Mouse (Mus musculus) stomach, postnatal 0 days (tissue): ENCODE data around the gene Naaa. TPM values are rescaled to one million over a fixed set of nuclear protein-coding genes. Genes with fewer than 3 reads are reported as not detected.

Experiments
- ATAC-seq: fragments of 200-750 bp; cut with Nextera tagmentation; 2 replicates; pipeline ENCODE4 v1.8.0; 2017; ENCODE audit not compliant: low FRiP score, low TSS enrichment
- DNase-seq: peaks from one replicate; pipeline ENCODE4 v3.0.0-alpha.2; 2016; ENCODE audit warnings: low spot score
- H3K27ac ChIP-seq: fragments of 300-500 bp; sonication (generic); replicated peaks from 2 replicates; pipeline ENCODE4 v1.5.1; 2014; ENCODE audit warnings: mild to moderate bottlenecking, control low read depth
- H3K27me3 ChIP-seq: fragments of 300-500 bp; sonication (generic); 2 replicates; pipeline ENCODE4 v1.6.1; 2014; ENCODE audit warnings: low read length; ENCODE audit not compliant: control insufficient read depth, insufficient read depth
- H3K36me3 ChIP-seq: fragments of 300-500 bp; sonication (generic); 2 replicates; pipeline ENCODE4 v1.6.1; 2014; ENCODE audit warnings: low read length, mixed read lengths; ENCODE audit not compliant: control insufficient read depth, insufficient read depth
- H3K4me1 ChIP-seq: fragments of 300-500 bp; sonication (generic); replicated peaks from 2 replicates; pipeline ENCODE4 v1.6.1; 2014; ENCODE audit warnings: antibody characterized with exemption; ENCODE audit not compliant: control insufficient read depth, insufficient read depth
- H3K4me2 ChIP-seq: fragments of 300-500 bp; sonication (generic); replicated peaks from 2 replicates; pipeline ENCODE4 v1.6.1; 2014; ENCODE audit warnings: low read depth, mild to moderate bottlenecking, control low read depth, moderate library complexity
- H3K4me3 ChIP-seq: fragments of 300-500 bp; sonication (generic); 2 replicates; pipeline ENCODE4 v1.5.1; 2014; ENCODE audit warnings: low read depth, low read length, control low read depth
- H3K9ac ChIP-seq: fragments of 300-500 bp; sonication (generic); 2 replicates; pipeline ENCODE4 v1.6.1; 2014; ENCODE audit warnings: mild to moderate bottlenecking, low read length, control low read depth, mixed read lengths
- H3K9me3 ChIP-seq: fragments of 300-500 bp; sonication (generic); 2 replicates; pipeline ENCODE4 v1.6.1; 2016; ENCODE audit warnings: low read length; ENCODE audit not compliant: control insufficient read depth
- CTCF ChIP-seq: IDR thresholded peaks from 2 replicates; pipeline ENCODE4 v1.5.1; 2016; ENCODE audit warnings: antibody characterized with exemption, low read depth, mild to moderate bottlenecking, moderate library complexity
- EP300 ChIP-seq: optimal IDR thresholded peaks from 2 replicates; pipeline ENCODE3; 2016; ENCODE audit warnings: antibody characterized with exemption
- WGBS: fragments of 180-500 bp; shearing (Covaris S2); extraction: QIAGEN DNeasy Blood & Tissue Kit; methylation state at CpG from one replicate; pipeline ENCODE4 v1.1.7; 2014; 5-methylcytosine and 5-hydroxymethylcytosine counted together
- polyA plus RNA-seq: library from polyadenylated mRNA; unstranded; fragments of >200 nt; fragmentation: Nextera tagmentation; extraction: Ambion mirVana; gene quantifications from 2 replicates; pipeline ENCODE4 v1.2.1, GENCODE M21; 2015

Naaa gene
- polyA plus RNA-seq, 1 experiment from 2014 or later = 16.4 TPM

- TF ChIP-seq EP300 = no peak
- no peak for TF ChIP-seq CTCF
- Histone ChIP-seq H3K9me3 (no peaks in the 10 kb centered on the region), H3K9ac (no peak overlapping the region), H3K27ac (no peak overlapping the region), H3K4me1 (no peaks in the 10 kb centered on the region), H3K4me2 (no peak overlapping the region), H3K4me3 (no peak overlapping the region), H3K36me3 (no peaks in the 10 kb centered on the region), H3K27me3 (no peaks in the 10 kb centered on the region)
- WGBS = 66% methylated on average over 11 of the region's 11 CpGs
- ATAC-seq (no peak), DNase-seq (no peak)
Observed at GRCm38 (mm10) chr5:92230306-92230705, 47.7 kb downstream of the Naaa start.

- H3K4me1 ChIP-seq = no peaks in the 10 kb centered on the region
- no peak for ATAC-seq
- H3K36me3 ChIP-seq = no peaks in the 10 kb centered on the region
- H3K9me3 ChIP-seq = no peaks in the 10 kb centered on the region
- H3K27me3 ChIP-seq = no peaks in the 10 kb centered on the region
- H3K4me3 ChIP-seq = no peak overlapping the region
- 70% methylated on average over 3 of the region's 3 CpGs for WGBS
- no peak overlapping the region for H3K27ac ChIP-seq
- TF ChIP-seq CTCF (no peak), EP300 (no peak)
- H3K9ac ChIP-seq = no peak overlapping the region
- H3K4me2 ChIP-seq = no peak overlapping the region
- no peak for DNase-seq
Observed at GRCm38 (mm10) chr5:92229514-92229913, 48.5 kb downstream of the Naaa start.

GRCm38 (mm10) chr5:92228776-92229175 is 49.2 kb downstream of the Naaa start:
- no peak for TF ChIP-seq EP300
- no peak for TF ChIP-seq CTCF
- H3K4me2 ChIP-seq = no peak overlapping the region
- ATAC-seq (no peak), DNase-seq (no peak)
- no peaks in the 10 kb centered on the region for H3K9me3 ChIP-seq
- 47% methylated on average over 10 of the region's 10 CpGs for WGBS
- H3K9ac ChIP-seq = no peak overlapping the region
- H3K4me3 ChIP-seq = no peak overlapping the region
- no peaks in the 10 kb centered on the region for H3K27me3 ChIP-seq
- H3K27ac ChIP-seq = no peak overlapping the region
- H3K4me1 ChIP-seq = no peaks in the 10 kb centered on the region
- H3K36me3 ChIP-seq = no peaks in the 10 kb centered on the region

- TF ChIP-seq CTCF (no peak), EP300 (no peak)
- Histone ChIP-seq H3K4me2 (no peak overlapping the region), H3K4me3 (no peak overlapping the region), H3K27ac (no peak overlapping the region), H3K4me1 (no peaks in the 10 kb centered on the region), H3K9ac (no peak overlapping the region), H3K36me3 (no peaks in the 10 kb centered on the region), H3K9me3 (no peaks in the 10 kb centered on the region), H3K27me3 (no peaks in the 10 kb centered on the region)
- ATAC-seq (no peak), DNase-seq (no peak)
- 71% methylated on average over 7 of the region's 7 CpGs for WGBS
Observed at GRCm38 (mm10) chr5:92227782-92228181, 50.2 kb downstream of the Naaa start.

- DNase-seq (no peak), ATAC-seq (peak; percentile 26; the same call in 1 of the 2 replicates)
- Histone ChIP-seq H3K9me3 (no peaks in the 10 kb centered on the region), H3K27ac (peak overlapping the region; percentile 53), H3K4me3 (no peak overlapping the region), H3K4me2 (no peak overlapping the region), H3K9ac (no peak overlapping the region), H3K4me1 (no peaks in the 10 kb centered on the region), H3K27me3 (no peaks in the 10 kb centered on the region), H3K36me3 (no peaks in the 10 kb centered on the region)
- TF ChIP-seq CTCF = no peak
- TF ChIP-seq EP300 = no peak
- 80% methylated on average over 8 of the region's 8 CpGs for WGBS
Observed at GRCm38 (mm10) chr5:92220287-92220902, 57.6 kb downstream of the Naaa start.

GRCm38 (mm10) chr5:92219826-92220225 is 58.1 kb downstream of the Naaa start:
- Histone ChIP-seq H3K9me3 (no peaks in the 10 kb centered on the region), H3K4me1 (no peaks in the 10 kb centered on the region), H3K27ac (peak overlapping the region; percentile 13), H3K4me2 (no peak overlapping the region), H3K9ac (no peak overlapping the region), H3K36me3 (no peaks in the 10 kb centered on the region), H3K27me3 (no peaks in the 10 kb centered on the region), H3K4me3 (no peak overlapping the region)
- no peak for ATAC-seq
- no peak for TF ChIP-seq CTCF
- TF ChIP-seq EP300 = no peak
- 62% methylated on average over 6 of the region's 6 CpGs for WGBS
- DNase-seq = no peak
